Mouse (Mus musculus) brain, embryonic 14.5 days (tissue): Measurements from ENCODE around the gene Rasl11a.

Experiments
- CTCF ChIP-seq: fragments of 200-500 bp; IDR thresholded peaks from 2 replicates; pipeline ENCODE4 v1.5.1; 2012; ENCODE audit warnings: inconsistent platforms, mild to moderate bottlenecking, moderate library complexity, borderline replicate concordance; ENCODE audit not compliant: insufficient read depth, insufficient read length; ENCODE audit errors: extremely low read depth
- POLR2A ChIP-seq: fragments of 200-500 bp; IDR thresholded peaks from 2 replicates; pipeline ENCODE4 v1.6.1; 2012; ENCODE audit warnings: mild to moderate bottlenecking, inconsistent platforms, borderline replicate concordance; ENCODE audit not compliant: poor library complexity, insufficient read depth, insufficient read length, severe bottlenecking; ENCODE audit errors: extremely low read depth

DNA sequence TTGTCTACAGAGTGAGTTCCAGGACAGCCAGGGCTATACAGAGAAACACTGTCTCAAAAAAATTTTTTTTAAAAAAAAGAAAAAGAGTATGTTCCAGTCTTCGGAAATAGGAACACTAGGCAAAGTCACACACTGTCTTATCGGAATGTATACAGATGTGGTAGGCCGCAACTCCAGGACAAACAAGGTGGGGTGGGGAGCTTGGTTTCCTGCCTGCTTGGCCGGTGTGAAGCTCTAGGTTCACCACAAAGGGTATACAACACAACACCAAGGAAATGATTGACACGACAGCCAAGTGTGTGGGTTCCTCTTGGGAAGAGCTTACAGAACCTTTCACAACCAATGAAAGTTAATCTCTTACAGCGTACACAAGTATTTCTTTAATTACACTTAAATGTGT lies 37.4 kb downstream of the Rasl11a start:
- TF ChIP-seq POLR2A (no peak), CTCF (no peak)
